8 mouse cellular contexts compared by ENCODE assay signal in genomic region chr8:122676621-122677480, GRCm38 (mm10). TPM values are rescaled to one million over a fixed set of nuclear protein-coding genes. Genes with fewer than 3 reads are reported as not detected.
DNase-seq lines count a peak whose midpoint lies in the region; ATAC-seq and TF ChIP-seq lines count a peak whose summit lies in the region.

No protein-coding gene starts in this region.

- H3K9me3 ChIP-seq in forebrain, embryonic 10.5 days: no peaks in the 10 kb centered on the region
- no peaks in the 10 kb centered on the region for H3K9me3 ChIP-seq in heart, postnatal 0 days (replicated peaks; ENCODE audit: control insufficient read depth, low read length)
- no peaks in the 10 kb centered on the region for H3K9me3 ChIP-seq in liver, postnatal 0 days (ENCODE audit: low read length)
- no peaks in the 10 kb centered on the region for H3K9me3 ChIP-seq in neural tube, embryonic 13.5 days

- H3K36me3 ChIP-seq in liver, adult 2 months (ENCODE audit: control insufficient read depth, insufficient read depth, low read length): no peaks in the 10 kb centered on the region
- H3K36me3 ChIP-seq in forebrain, embryonic 10.5 days (replicated peaks): no peaks in the 10 kb centered on the region
- no peaks in the 10 kb centered on the region for H3K36me3 ChIP-seq in heart, postnatal 0 days (replicated peaks; ENCODE audit: control insufficient read depth, insufficient read depth, low read length)
- H3K36me3 ChIP-seq in liver, postnatal 0 days (replicated peaks; ENCODE audit: insufficient read depth, low read length): no peaks in the 10 kb centered on the region
- peaks cover 11% of the 10 kb centered on the region for H3K36me3 ChIP-seq in neural tube, embryonic 13.5 days

- H3K79me2 ChIP-seq in liver, adult 2 months (ENCODE audit: control insufficient read depth, insufficient read depth, low read length): no peaks in the 10 kb centered on the region

- no peak for TF ChIP-seq EP300 in heart, postnatal 0 days (IDR thresholded peaks at IDR 0.05; ENCODE audit: low read depth)
- TF ChIP-seq EP300 in liver, postnatal 0 days (IDR thresholded peaks at IDR 0.05; ENCODE audit: low read depth): no peak

- ATAC-seq in heart, postnatal 0 days (ENCODE audit: insufficient read depth, low read depth): peak; percentile 51
- no peak for ATAC-seq in liver, postnatal 0 days
- peak; percentile 38 for ATAC-seq in neural tube, embryonic 13.5 days (ENCODE audit: low read depth)

- H3K4me2 ChIP-seq in heart, postnatal 0 days (ENCODE audit: low read depth, low read length): peak overlapping the region; percentile 86
- H3K4me2 ChIP-seq in liver, postnatal 0 days (ENCODE audit: low read depth, low read length): peak overlapping the region; percentile 97
- H3K4me2 ChIP-seq in neural tube, embryonic 13.5 days: peak overlapping the region; percentile 76

- peak overlapping the region; percentile 62 for H3K4me3 ChIP-seq in liver, adult 2 months (ENCODE audit: insufficient read depth, low read depth, low read length)
- peak overlapping the region; percentile 71 for H3K4me3 ChIP-seq in forebrain, embryonic 10.5 days
- peak overlapping the region; percentile 58 for H3K4me3 ChIP-seq in heart, postnatal 0 days (ENCODE audit: low read depth, low read length)
- H3K4me3 ChIP-seq in liver, postnatal 0 days (ENCODE audit: low read depth, low read length): peak overlapping the region; percentile 69
- peak overlapping the region; percentile 88 for H3K4me3 ChIP-seq in neural tube, embryonic 13.5 days

- H3K27ac ChIP-seq in liver, adult 2 months (replicated peaks; ENCODE audit: insufficient read depth, low read depth, low read length): peak overlapping the region; percentile 36
- peak overlapping the region; percentile 85 for H3K27ac ChIP-seq in forebrain, embryonic 10.5 days
- H3K27ac ChIP-seq in heart, postnatal 0 days (ENCODE audit: low read depth): peak overlapping the region; percentile 77
- no peak overlapping the region for H3K27ac ChIP-seq in liver, postnatal 0 days (ENCODE audit: low read depth)
- peak overlapping the region; percentile 98 for H3K27ac ChIP-seq in neural tube, embryonic 13.5 days (replicated peaks)

- DNase-seq in liver, adult 2 months (ENCODE audit: extremely low read depth, low read depth, low spot score): peak; percentile 15
- no peak for DNase-seq in liver
- DNase-seq in forebrain, embryonic 10.5 days (ENCODE audit: extremely low spot score, low spot score): peak; percentile 49
- DNase-seq in heart, postnatal 0 days (ENCODE audit: low spot score): peak; percentile 39
- peak; percentile 57 to 83 for DNase-seq in kidney, postnatal 25 days
- DNase-seq in liver, postnatal 0 days: no peak
- no peak for DNase-seq in urinary bladder, postnatal 36 days (ENCODE audit: low spot score in 2 of 2)

- 0 out of 2 replicates have a peak, but pooled peaks cover 6% of the 10 kb centered on the region for H3K27me3 ChIP-seq in liver, adult 2 months (ENCODE audit: control insufficient read depth, insufficient read depth, low read length)
- H3K27me3 ChIP-seq in forebrain, embryonic 10.5 days (ENCODE audit: poor library complexity, severe bottlenecking): peaks cover 100% of the 10 kb centered on the region
- H3K27me3 ChIP-seq in heart, postnatal 0 days (ENCODE audit: control insufficient read depth, insufficient read depth, low read length): peaks cover 55% of the 10 kb centered on the region
- H3K27me3 ChIP-seq in liver, postnatal 0 days (ENCODE audit: insufficient read depth, low read length): peaks cover 39% of the 10 kb centered on the region
- peaks cover 24% of the 10 kb centered on the region for H3K27me3 ChIP-seq in neural tube, embryonic 13.5 days

- peaks cover 2% of the 10 kb centered on the region; the same call in 1 of the 2 replicates for H3K4me1 ChIP-seq in liver, adult 2 months (ENCODE audit: control insufficient read depth, insufficient read depth, low read length)
- peaks cover 62% of the 10 kb centered on the region for H3K4me1 ChIP-seq in forebrain, embryonic 10.5 days
- 0 out of 2 replicates have a peak, but pooled peaks cover 6% of the 10 kb centered on the region for H3K4me1 ChIP-seq in heart, postnatal 0 days (ENCODE audit: control insufficient read depth, insufficient read depth)
- H3K4me1 ChIP-seq in liver, postnatal 0 days (ENCODE audit: insufficient read depth): peaks cover 23% of the 10 kb centered on the region
- H3K4me1 ChIP-seq in neural tube, embryonic 13.5 days (replicated peaks): peaks cover 84% of the 10 kb centered on the region

- TF ChIP-seq POLR2A in liver, adult 2 months (IDR thresholded peaks at IDR 0.05; ENCODE audit: extremely low read depth, insufficient read depth, low read length): no peak

- peak overlapping the region; percentile 80 for H3K9ac ChIP-seq in liver, adult 2 months (ENCODE audit: low read depth, low read length)
- H3K9ac ChIP-seq in heart, postnatal 0 days (replicated peaks; ENCODE audit: low read depth, low read length): peak overlapping the region; percentile 52
- H3K9ac ChIP-seq in liver, postnatal 0 days (replicated peaks): no peak overlapping the region
- H3K9ac ChIP-seq in neural tube, embryonic 13.5 days: peak overlapping the region; percentile 94

- 21% methylated on average over 16 of the region's 16 CpGs for WGBS in liver, adult 2 months
- 15% methylated on average over 16 of the region's 16 CpGs for WGBS in forebrain, embryonic 10.5 days
- WGBS in heart, postnatal 0 days: 8% methylated on average over 16 of the region's 16 CpGs
- 32% methylated on average over 16 of the region's 16 CpGs for WGBS in liver, postnatal 0 days (ENCODE audit: insufficient replicate concordance)
- 9% methylated on average over 16 of the region's 16 CpGs for whole genome bisulfite sequencing in neural tube, embryonic 13.5 days

- no peak for TF ChIP-seq CTCF in liver, adult 2 months (IDR thresholded peaks at IDR 0.05; ENCODE audit: low read depth, low read length)
- TF ChIP-seq CTCF in heart, postnatal 0 days (IDR thresholded peaks at IDR 0.05; ENCODE audit: low read depth): no peak
- TF ChIP-seq CTCF in liver, postnatal 0 days (IDR thresholded peaks at IDR 0.05; ENCODE audit: low read depth): no peak

RNA-seq across cellular contexts. Expression of gene Cbfa2t3, which starts 22.1 kb away (rescaled TPM):
- total RNA-seq in liver, adult 2 months (2014; rRNA removed): 0.28 and 0.40 TPM in 2 replicates
- polyA plus RNA-seq in liver, adult 2 months (2012; rRNA removed): 1.2 and 1.3 TPM in 2 replicates
- 1.6 and 2.4 TPM in 2 replicates for polyA plus RNA-seq in forebrain, embryonic 10.5 days (2016; fragmentation: Nextera tagmentation; extraction: Ambion mirVana)
- 1.1 and 3.6 TPM in 2 replicates for total RNA-seq in heart, postnatal 0 days (2014; rRNA removed; ENCODE audit: low replicate concordance)
- 4.3 and 4.4 TPM in 2 replicates for polyA plus RNA-seq in heart, postnatal 0 days (2015; fragmentation: Nextera tagmentation; extraction: Ambion mirVana)
- 2.1 and 2.4 TPM in 2 replicates for polyA plus RNA-seq in liver, postnatal 0 days (2015; fragmentation: Nextera tagmentation; extraction: Ambion mirVana)
- 21.2 and 22.2 TPM in 2 replicates for polyA plus RNA-seq in neural tube, embryonic 13.5 days (2015; fragmentation: Nextera tagmentation; extraction: Ambion mirVana)

RNA-seq across cellular contexts. Expression of gene Pabpn1l, which starts 54.3 kb away (rescaled TPM):
- total RNA-seq in liver, adult 2 months (2014; rRNA removed): not detected in 2 replicates
- polyA plus RNA-seq in liver, adult 2 months (2012; rRNA removed): not detected in 2 replicates
- polyA plus RNA-seq in forebrain, embryonic 10.5 days (2016; fragmentation: Nextera tagmentation; extraction: Ambion mirVana): not detected in 2 replicates
- not detected in 2 replicates for total RNA-seq in heart, postnatal 0 days (2014; rRNA removed; ENCODE audit: low replicate concordance)
- not detected in 2 replicates for polyA plus RNA-seq in heart, postnatal 0 days (2015; fragmentation: Nextera tagmentation; extraction: Ambion mirVana)
- not detected in 2 replicates for polyA plus RNA-seq in liver, postnatal 0 days (2015; fragmentation: Nextera tagmentation; extraction: Ambion mirVana)
- not detected in 2 replicates for polyA plus RNA-seq in neural tube, embryonic 13.5 days (2015; fragmentation: Nextera tagmentation; extraction: Ambion mirVana)

Comparison
In these comparisons a context has a peak if more than half of its experiments do, and no peak if none do; other contexts are left out.
1. DNase-seq: peak in liver, adult 2 months (single experiment), forebrain, embryonic 10.5 days (single experiment), heart, postnatal 0 days (single experiment) and kidney, postnatal 25 days (2 of 2); none in liver (single experiment), liver, postnatal 0 days (single experiment) and urinary bladder, postnatal 36 days (0 of 2).
2. Peak in every context shown above with its lines, with median percentiles within 50 percentile points of each other: H3K4me3 ChIP-seq and H3K4me2 ChIP-seq.